Mouse (Mus musculus) T-cell, adult 2 months (primary cell): ENCODE results near the gene Serf2.

Source experiments
- DNase-seq: peaks from one replicate; pipeline ENCODE4 v3.0.0; 2022; ENCODE audit warnings: low spot score

Serf2 gene

GRCm38 (mm10) chr2:121505942-121506882 lies 57.2 kb downstream of the Serf2 start, which contains the start of the genes Mfap1a and Wdr76:
Gene Mfap1a (minus strand): TSS chr2:121506665.
Gene Wdr76 (plus strand): TSS chr2:121506723.
- peak; percentile 85 for DNase-seq

GRCm38 (mm10) chr2:121507173-121507950 lies 58.4 kb downstream of the Serf2 start:
- DNase-seq = no peak
